Mouse (Mus musculus) liver, postnatal 0 days (tissue): ENCODE measurements around the gene Dbn1. TPM values are rescaled to one million over a fixed set of nuclear protein-coding genes. Genes with fewer than 3 reads are reported as not detected.

Experiments
- ATAC-seq: fragments of 200-750 bp; cut with Nextera tagmentation; 2 replicates; pipeline ENCODE4 v1.8.0; 2017; ENCODE audit warnings: mild to moderate bottlenecking, moderate library complexity
- DNase-seq: peaks from one replicate; pipeline ENCODE4 v3.0.0-alpha.2; 2016
- H3K27ac ChIP-seq: fragments of 300-500 bp; sonication (generic); 2 replicates; pipeline ENCODE4 v1.5.1; 2014; ENCODE audit warnings: antibody characterized with exemption, moderate library complexity, mild to moderate bottlenecking, low read depth
- H3K27me3 ChIP-seq: fragments of 300-500 bp; sonication (generic); 2 replicates; pipeline ENCODE4 v1.6.1; 2014; ENCODE audit warnings: low read length, control low read depth, mixed read lengths; ENCODE audit not compliant: insufficient read depth
- H3K36me3 ChIP-seq: fragments of 300-500 bp; sonication (generic); replicated peaks from 2 replicates; pipeline ENCODE4 v1.6.1; 2014; ENCODE audit warnings: mild to moderate bottlenecking, control low read depth, low read length, moderate library complexity, mixed read lengths; ENCODE audit not compliant: insufficient read depth
- H3K4me1 ChIP-seq: fragments of 300-500 bp; sonication (generic); 2 replicates; pipeline ENCODE4 v1.6.1; 2014; ENCODE audit warnings: antibody characterized with exemption, mild to moderate bottlenecking, control low read depth; ENCODE audit not compliant: insufficient read depth
- H3K4me2 ChIP-seq: fragments of 300-500 bp; sonication (generic); 2 replicates; pipeline ENCODE4 v1.6.1; 2014; ENCODE audit warnings: low read depth, mild to moderate bottlenecking, low read length, moderate library complexity, mixed read lengths
- H3K4me3 ChIP-seq: fragments of 300-500 bp; sonication (generic); 2 replicates; pipeline ENCODE4 v1.5.1; 2014; ENCODE audit warnings: low read depth, low read length
- H3K9ac ChIP-seq: fragments of 300-500 bp; sonication (generic); replicated peaks from 2 replicates; pipeline ENCODE4 v1.6.1; 2014; ENCODE audit warnings: mild to moderate bottlenecking, moderate library complexity
- H3K9me3 ChIP-seq: fragments of 300-500 bp; sonication (generic); 2 replicates; pipeline ENCODE4 v1.6.1; 2016; ENCODE audit warnings: mild to moderate bottlenecking, control low read depth, low read length, mixed read lengths
- CTCF ChIP-seq: sonication (generic); IDR thresholded peaks from 2 replicates; pipeline ENCODE4 v1.5.1; 2016; ENCODE audit warnings: antibody characterized with exemption, low read depth
- EP300 ChIP-seq: IDR thresholded peaks from 2 replicates; pipeline ENCODE4 v1.6.1; 2016; ENCODE audit warnings: antibody characterized with exemption, low read depth, mild to moderate bottlenecking
- WGBS: fragments of 180-500 bp; shearing (Covaris S2); extraction: QIAGEN DNeasy Blood & Tissue Kit; methylation state at CpG from one replicate; pipeline ENCODE4 v1.1.7; 2014; ENCODE audit not compliant: insufficient replicate concordance; 5-methylcytosine and 5-hydroxymethylcytosine counted together
- polyA plus RNA-seq: library from polyadenylated mRNA; unstranded; fragments of >200 nt; fragmentation: Nextera tagmentation; extraction: Ambion mirVana; gene quantifications from 2 replicates; pipeline ENCODE4 v1.2.1, GENCODE M21; 2015

The Dbn1 gene
- polyA plus RNA-seq, 1 experiment from 2014 or later, result 4.2 TPM

DNA sequence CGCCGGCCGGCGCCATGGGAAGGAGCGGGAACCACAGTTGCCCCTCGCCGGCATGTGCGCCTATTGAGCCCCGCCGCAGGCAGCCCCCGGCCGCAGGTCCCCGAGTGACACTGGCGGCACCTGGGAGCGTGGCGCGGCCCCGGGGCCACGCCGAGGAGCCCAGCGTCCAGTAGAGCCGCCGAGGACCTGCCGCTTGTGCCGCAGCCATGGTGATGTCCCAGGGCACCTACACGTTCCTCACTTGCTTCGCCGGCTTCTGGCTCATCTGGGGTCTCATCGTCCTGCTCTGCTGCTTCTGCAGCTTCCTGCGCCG is 16.1 kb downstream of the Dbn1 start:
- H3K9ac ChIP-seq, result peak overlapping the region; percentile 57
- ATAC-seq, result peak; percentile 18; the same call in 1 of the 2 replicates
- TF ChIP-seq CTCF (no peak), EP300 (no peak)
- H3K36me3 ChIP-seq, result no peaks in the 10 kb centered on the region
- H3K9me3 ChIP-seq, result no peaks in the 10 kb centered on the region
- 0% methylated on average over 22 of the region's 31 CpGs for WGBS
- H3K27me3 ChIP-seq, result peaks cover 46% of the 10 kb centered on the region
- peaks cover 24% of the 10 kb centered on the region for H3K4me1 ChIP-seq
- H3K27ac ChIP-seq, result 0 out of 2 replicates have a peak overlapping the region, but pooled peaks have one; percentile 3
- DNase-seq, result no peak
- H3K4me2 ChIP-seq, result peak overlapping the region; percentile 96
- H3K4me3 ChIP-seq, result peak overlapping the region; percentile 62

DNA sequence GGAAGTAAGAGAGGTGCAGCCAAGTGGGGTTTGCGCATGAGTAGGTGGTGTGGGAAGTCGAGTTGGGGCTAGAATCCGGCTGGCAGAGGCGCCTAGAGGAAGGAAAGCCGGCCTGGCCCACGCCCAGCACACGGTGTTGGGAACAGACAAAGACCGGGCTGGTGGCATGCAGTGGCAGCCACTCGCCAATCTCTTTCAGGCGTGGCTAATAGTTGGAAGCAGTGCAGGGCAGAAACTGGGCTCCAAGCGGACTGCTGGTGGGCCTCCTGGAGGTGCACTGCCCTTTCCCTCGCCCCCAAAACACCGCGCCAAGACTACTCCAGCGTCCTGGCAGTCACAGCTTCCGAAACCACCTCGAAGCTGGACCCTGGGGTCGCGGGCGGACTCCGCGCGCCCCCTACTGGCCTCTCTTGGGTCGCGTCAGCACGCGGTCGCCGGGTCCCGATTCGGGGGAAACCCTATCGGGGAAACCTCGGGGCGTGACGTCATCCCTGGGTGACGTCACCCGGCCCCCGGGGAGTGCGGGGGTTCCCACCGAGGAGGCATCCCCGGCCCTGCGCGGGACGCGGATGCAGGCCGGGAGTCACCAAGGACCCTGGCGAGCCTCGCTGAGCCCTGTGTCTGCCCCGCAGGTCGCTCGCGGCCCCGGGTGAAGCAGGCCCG is 16.6 kb downstream of the Dbn1 start:
- TF ChIP-seq CTCF (peak; percentile 91), EP300 (no peak)
- Histone ChIP-seq H3K27me3 (peaks cover 46% of the 10 kb centered on the region), H3K4me2 (peak overlapping the region; percentile 96), H3K9me3 (no peaks in the 10 kb centered on the region), H3K4me1 (peaks cover 24% of the 10 kb centered on the region), H3K36me3 (no peaks in the 10 kb centered on the region), H3K4me3 (peak overlapping the region; percentile 62), H3K27ac (no peak overlapping the region), H3K9ac (peak overlapping the region; percentile 57)
- ATAC-seq (peak; percentile 75), DNase-seq (peak; percentile 88)
- WGBS, result 2% methylated on average over 50 of the region's 54 CpGs

DNA sequence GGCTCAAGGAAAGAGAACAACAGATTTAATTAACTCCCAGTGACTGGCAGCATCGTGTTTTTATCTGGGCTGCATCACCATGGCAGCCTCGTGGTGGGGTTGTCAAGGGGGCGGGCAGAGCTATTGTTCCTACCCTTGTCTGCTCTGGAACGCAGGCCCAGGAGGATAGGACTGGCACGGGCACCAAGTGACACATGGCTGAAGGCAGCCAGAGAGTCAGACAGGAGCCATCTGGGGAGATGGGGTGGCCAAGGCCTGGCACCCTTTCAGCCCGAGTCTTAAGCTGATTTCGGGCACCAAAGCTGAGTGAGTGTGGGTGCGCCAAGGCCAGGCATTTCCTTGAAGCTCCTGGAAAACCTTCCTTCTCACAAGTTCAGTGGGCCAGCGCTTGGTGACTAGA is 17.5 kb downstream of the Dbn1 start:
- TF ChIP-seq CTCF (no peak), EP300 (no peak)
- no peak overlapping the region for H3K27ac ChIP-seq
- H3K4me3 ChIP-seq, result no peak overlapping the region
- no peak overlapping the region for H3K4me2 ChIP-seq
- no peaks in the 10 kb centered on the region for H3K9me3 ChIP-seq
- 72% methylated on average over 9 of the region's 9 CpGs for WGBS
- no peaks in the 10 kb centered on the region for H3K36me3 ChIP-seq
- DNase-seq, result no peak
- no peak overlapping the region for H3K9ac ChIP-seq
- peaks cover 25% of the 10 kb centered on the region for H3K4me1 ChIP-seq
- peaks cover 55% of the 10 kb centered on the region for H3K27me3 ChIP-seq
- ATAC-seq, result no peak

DNA sequence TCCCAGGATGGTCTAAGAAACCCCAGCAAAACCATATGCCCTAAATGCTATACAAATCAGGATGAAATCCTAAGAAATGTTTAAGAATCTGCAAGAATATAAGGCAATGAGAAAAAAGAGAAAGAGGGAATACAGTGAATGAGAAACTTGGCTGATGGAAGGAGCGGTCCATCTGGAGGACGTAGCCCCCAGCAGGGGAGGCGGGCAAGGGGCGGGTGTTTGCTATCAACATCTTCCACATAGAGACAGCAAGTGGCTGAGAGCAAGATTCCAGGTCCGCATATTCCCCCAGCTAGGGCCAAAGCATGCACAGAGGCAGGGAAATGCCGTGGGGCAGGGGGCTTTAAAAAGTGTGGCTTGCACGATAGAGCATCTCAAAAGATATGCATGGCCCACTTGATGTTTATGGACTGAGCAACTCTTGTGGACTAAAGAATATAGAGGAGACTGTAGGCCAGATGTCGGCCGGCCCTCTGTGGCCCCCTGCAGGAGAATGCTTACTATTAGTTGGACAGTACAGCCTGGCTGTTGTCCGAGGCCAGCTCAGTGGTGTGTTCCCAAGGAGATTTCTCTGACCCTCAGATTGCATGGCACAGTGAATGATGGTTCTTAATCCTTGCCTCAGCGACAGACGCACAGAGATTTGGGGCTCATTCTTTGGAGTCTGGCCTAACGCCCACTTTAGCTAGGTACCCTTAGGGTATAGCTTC is 18.9 kb downstream of the Dbn1 start:
- no peak overlapping the region for H3K27ac ChIP-seq
- WGBS, result 47% methylated on average over 13 of the region's 13 CpGs
- no peak overlapping the region for H3K4me3 ChIP-seq
- H3K27me3 ChIP-seq, result peaks cover 63% of the 10 kb centered on the region
- DNase-seq (peak; percentile 56), ATAC-seq (no peak)
- TF ChIP-seq CTCF (peak; percentile 74), EP300 (no peak)
- H3K36me3 ChIP-seq, result no peaks in the 10 kb centered on the region
- H3K4me1 ChIP-seq, result peaks cover 38% of the 10 kb centered on the region
- no peak overlapping the region for H3K9ac ChIP-seq
- no peak overlapping the region for H3K4me2 ChIP-seq
- H3K9me3 ChIP-seq, result no peaks in the 10 kb centered on the region

GRCm38 (mm10) chr13:55465830-55466440 is 22.0 kb downstream of the Dbn1 start:
- peaks cover 37% of the 10 kb centered on the region for H3K27me3 ChIP-seq
- WGBS, result 44% methylated on average over 5 of the region's 5 CpGs

GRCm38 (mm10) chr13:55465184-55465583 is 22.7 kb downstream of the Dbn1 start:
- Histone ChIP-seq H3K36me3 (peaks cover 11% of the 10 kb centered on the region), H3K9ac (no peak overlapping the region), H3K27ac (no peak overlapping the region), H3K4me1 (peaks cover 18% of the 10 kb centered on the region), H3K27me3 (peaks cover 30% of the 10 kb centered on the region), H3K4me2 (no peak overlapping the region), H3K4me3 (no peak overlapping the region), H3K9me3 (no peaks in the 10 kb centered on the region)
- TF ChIP-seq EP300, result no peak
- TF ChIP-seq CTCF, result no peak
- WGBS, result 17% methylated on average over 3 of the region's 3 CpGs
- DNase-seq (no peak), ATAC-seq (no peak)

More at GRCm38 (mm10) chr13:55465830-55466440, 22.0 kb downstream of the Dbn1 start:
- H3K27ac ChIP-seq, result no peak overlapping the region
- H3K4me2 ChIP-seq, result no peak overlapping the region
- H3K4me3 ChIP-seq, result no peak overlapping the region
- no peak for ATAC-seq
- H3K36me3 ChIP-seq, result peaks cover 7% of the 10 kb centered on the region
- no peak for DNase-seq
- no peaks in the 10 kb centered on the region for H3K9me3 ChIP-seq
- no peak overlapping the region for H3K9ac ChIP-seq
- no peak for TF ChIP-seq CTCF
- no peak for TF ChIP-seq EP300
- H3K4me1 ChIP-seq, result peaks cover 19% of the 10 kb centered on the region
